Mouse (Mus musculus) adipocyte (in vitro differentiated cells): ENCODE results near the gene Gm9049.
"Not testable (repeated sequence)": the region's sequence is repeated elsewhere in the genome, so short reads cannot be mapped to it uniquely, and the experiment has no call there.

Experiments
- DNase-seq: peaks from one replicate; pipeline ENCODE4 v3.0.0-alpha.2; 2016; ENCODE audit warnings: low spot score

Gene Gm9049

GRCm38 (mm10) chr10:118354005-118354404, at the start of gene Gm9049:
Gene Gm9049 (minus strand): TSS chr10:118354105.
- DNase-seq = not testable (repeated sequence)

- no peak for DNase-seq
Observed at GRCm38 (mm10) chr10:118399917-118400316, 46.0 kb upstream of the Gm9049 start.

- peak; percentile 56 for DNase-seq
Observed at GRCm38 (mm10) chr10:118370443-118370842, 16.5 kb upstream of the Gm9049 start.

GRCm38 (mm10) chr10:118369518-118369917, 15.6 kb upstream of the Gm9049 start:
- no peak for DNase-seq

- DNase-seq = not testable (repeated sequence)
Observed at GRCm38 (mm10) chr10:118348579-118348978, 5.3 kb downstream of the Gm9049 start, which contains the start of gene Gm9048. Gene Gm9048 (minus strand): TSS chr10:118348679.

- not testable (repeated sequence) for DNase-seq
Observed at GRCm38 (mm10) chr10:118343155-118343554, 10.8 kb downstream of the Gm9049 start, which contains the start of gene Gm9046. Gene Gm9046 (minus strand): TSS chr10:118343255.

GRCm38 (mm10) chr10:118337731-118338130, 16.2 kb downstream of the Gm9049 start, which contains the start of gene Gm9045:
Gene Gm9045 (minus strand): TSS chr10:118337831.
- DNase-seq = not testable (repeated sequence)

GRCm38 (mm10) chr10:118332308-118332707, 21.6 kb downstream of the Gm9049 start, which contains the start of gene Gm9044:
Gene Gm9044 (minus strand): TSS chr10:118332408.
- DNase-seq = not testable (repeated sequence)

- not testable (repeated sequence) for DNase-seq
Observed at GRCm38 (mm10) chr10:118326869-118327268, 27.0 kb downstream of the Gm9049 start, which contains the start of gene Gm9040. Gene Gm9040 (minus strand): TSS chr10:118326969.

- no peak for DNase-seq
Observed at GRCm38 (mm10) chr10:118319024-118319423, 34.9 kb downstream of the Gm9049 start.

- not testable (repeated sequence) for DNase-seq
Observed at GRCm38 (mm10) chr10:118302133-118302532, 51.8 kb downstream of the Gm9049 start.
